ENCODE assay signal across 8 mouse cellular contexts in the genomic region with DNA sequence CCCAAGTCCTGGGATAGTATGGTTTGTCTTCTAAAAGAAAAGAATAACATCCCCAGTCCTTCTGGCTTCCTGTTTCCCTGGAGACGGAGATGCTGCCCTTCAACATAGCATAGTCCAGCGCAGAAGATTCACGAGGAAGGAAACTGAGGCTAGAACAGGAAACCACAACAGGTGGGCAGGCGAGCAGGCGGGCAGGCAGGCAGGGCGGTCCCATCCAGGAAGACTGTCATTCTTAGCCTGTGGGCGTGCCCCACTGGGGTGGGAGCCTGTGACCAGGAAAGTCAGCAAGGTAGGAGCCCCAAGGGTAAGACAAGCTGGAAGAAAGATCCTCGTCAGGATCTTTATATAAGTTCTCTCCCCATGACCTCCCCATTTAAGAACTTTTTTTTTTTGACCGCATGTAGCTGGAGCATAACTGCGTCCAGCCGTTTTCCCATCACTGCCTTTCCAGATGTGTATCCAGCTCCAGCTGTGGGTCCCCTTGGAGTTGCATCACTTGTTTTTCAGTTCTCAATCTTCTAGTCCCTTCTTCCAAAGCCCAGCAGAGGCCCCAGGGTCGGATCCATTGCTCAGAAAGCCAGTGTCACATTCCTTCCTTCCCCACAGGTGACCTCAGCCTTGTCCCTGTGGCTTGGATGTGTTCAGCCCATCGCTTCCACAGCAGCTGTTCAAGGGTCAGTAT. TPM values are rescaled to one million over a fixed set of nuclear protein-coding genes. Genes with fewer than 3 reads are reported as not detected.
DNase-seq lines count a peak whose midpoint lies in the region; ATAC-seq and TF ChIP-seq lines count a peak whose summit lies in the region.

No protein-coding gene starts in this region.

- no peaks in the 10 kb centered on the region for H3K9me3 ChIP-seq in embryonic facial prominence, embryonic 14.5 days (ENCODE audit: control insufficient read depth, low read length)
- H3K9me3 ChIP-seq in limb, embryonic 15.5 days = no peaks in the 10 kb centered on the region

- peak overlapping the region; percentile 70 for H3K27ac ChIP-seq in embryonic facial prominence, embryonic 14.5 days (replicated peaks; ENCODE audit: low read depth, low read length)
- peak overlapping the region; percentile 69 for H3K27ac ChIP-seq in limb, embryonic 15.5 days
- no peak overlapping the region for H3K27ac ChIP-seq in thymus, adult 2 months (ENCODE audit: control insufficient read depth, insufficient read depth, low read length)
- no peak overlapping the region for H3K27ac ChIP-seq in layer of hippocampus, adult 2 months

- peaks cover 27% of the 10 kb centered on the region for H3K36me3 ChIP-seq in embryonic facial prominence, embryonic 14.5 days (ENCODE audit: control insufficient read depth, insufficient read depth, low read length)
- peaks cover 26% of the 10 kb centered on the region for H3K36me3 ChIP-seq in limb, embryonic 15.5 days
- no peaks in the 10 kb centered on the region; the same call in 1 of the 2 replicates for H3K36me3 ChIP-seq in thymus, adult 2 months (ENCODE audit: control insufficient read depth, insufficient read depth, low read length)

- H3K9ac ChIP-seq in embryonic facial prominence, embryonic 14.5 days (ENCODE audit: low read depth, low read length) = no peak overlapping the region
- no peak overlapping the region for H3K9ac ChIP-seq in limb, embryonic 15.5 days

- no peaks in the 10 kb centered on the region for H3K27me3 ChIP-seq in embryonic facial prominence, embryonic 14.5 days (replicated peaks; ENCODE audit: control insufficient read depth, insufficient read depth, low read length)
- no peaks in the 10 kb centered on the region for H3K27me3 ChIP-seq in limb, embryonic 15.5 days
- H3K27me3 ChIP-seq in thymus, adult 2 months (ENCODE audit: control insufficient read depth, insufficient read depth, low read length) = no peaks in the 10 kb centered on the region

- H3K4me2 ChIP-seq in embryonic facial prominence, embryonic 14.5 days (ENCODE audit: low read depth, low read length) = no peak overlapping the region
- H3K4me2 ChIP-seq in limb, embryonic 15.5 days = 0 out of 2 replicates have a peak overlapping the region, but pooled peaks have one; percentile 7

- no peak overlapping the region for H3K4me3 ChIP-seq in lung, adult 2 months (replicated peaks; ENCODE audit: extremely low read depth, low read depth, low read length)
- H3K4me3 ChIP-seq in embryonic facial prominence, embryonic 14.5 days (ENCODE audit: low read depth, low read length) = no peak overlapping the region
- H3K4me3 ChIP-seq in limb, embryonic 15.5 days = no peak overlapping the region
- H3K4me3 ChIP-seq in thymus, adult 2 months (ENCODE audit: control insufficient read depth, insufficient read depth, low read length) = no peak overlapping the region
- H3K4me3 ChIP-seq in layer of hippocampus, adult 2 months = no peak overlapping the region

- 30% methylated on average over 13 of the region's 13 CpGs for WGBS in lung, adult 2 months
- 37% methylated on average over 13 of the region's 13 CpGs for WGBS in embryonic facial prominence, embryonic 14.5 days
- WGBS in limb, embryonic 15.5 days = 40% methylated on average over 13 of the region's 13 CpGs
- 4% methylated on average over 13 of the region's 13 CpGs for WGBS in thymus, adult 2 months

- no peak for TF ChIP-seq CTCF in lung, adult 2 months (IDR thresholded peaks at IDR 0.05; ENCODE audit: insufficient read depth, low read length)
- TF ChIP-seq CTCF in thymus, adult 2 months (IDR thresholded peaks at IDR 0.05; ENCODE audit: borderline replicate concordance, control insufficient read depth, extremely low read depth, insufficient read depth, low read length, poor library complexity) = no peak
- no peak for TF ChIP-seq CTCF in layer of hippocampus, adult 2 months (conservative IDR thresholded peaks at IDR 0.05)

- DNase-seq in lung, adult 18-20 months = peak; percentile 37 to 53
- no peak for DNase-seq in lung, adult 2 months
- peak; percentile 60 for DNase-seq in embryonic facial prominence, embryonic 14.5 days (ENCODE audit: low spot score)
- DNase-seq in thymus, adult 2 months = peak; percentile 72
- DNase-seq in adrenal gland, adult 2 months = no peak
- DNase-seq in layer of hippocampus, adult 18-20 months (ENCODE audit: low spot score in 2 of 2) = no peak
- no peak for DNase-seq in layer of hippocampus, adult 2 months (ENCODE audit: low spot score in 2 of 2)

- peak; percentile 20; the same call in 1 of the 2 replicates for ATAC-seq in embryonic facial prominence, embryonic 14.5 days (ENCODE audit: low read depth)
- no peak for ATAC-seq in limb, embryonic 15.5 days (ENCODE audit: insufficient number of reproducible peaks, low FRiP score, low TSS enrichment, low read depth)

- no peak for TF ChIP-seq POLR2A in lung, adult 2 months (IDR thresholded peaks at IDR 0.05; ENCODE audit: borderline replicate concordance, extremely low read depth, low read depth, low read length)
- TF ChIP-seq POLR2A in thymus, adult 2 months (IDR thresholded peaks at IDR 0.05; ENCODE audit: control insufficient read depth, extremely low read depth, insufficient read depth, low read length, poor library complexity) = no peak

- H3K4me1 ChIP-seq in lung, adult 2 months (ENCODE audit: control insufficient read depth, insufficient read depth, low read length) = peaks cover 8% of the 10 kb centered on the region
- peaks cover 32% of the 10 kb centered on the region for H3K4me1 ChIP-seq in embryonic facial prominence, embryonic 14.5 days (ENCODE audit: control insufficient read depth, insufficient read depth, low read length)
- H3K4me1 ChIP-seq in limb, embryonic 15.5 days = peaks cover 38% of the 10 kb centered on the region
- H3K4me1 ChIP-seq in thymus, adult 2 months (replicated peaks; ENCODE audit: control insufficient read depth, insufficient read depth, low read length) = peaks cover 55% of the 10 kb centered on the region

RNA-seq across cellular contexts. Expression of a gene that starts 13.0 kb away (rescaled TPM):
- polyA plus RNA-seq in lung, adult 2 months (2012; rRNA removed) = 46.8 and 47.3 TPM in 2 replicates
- 1.8 and 3.0 TPM in 2 replicates for polyA plus RNA-seq in embryonic facial prominence, embryonic 14.5 days (2014; fragmentation: Nextera tagmentation; extraction: Ambion mirVana)
- polyA plus RNA-seq in limb, embryonic 15.5 days (2015; fragmentation: Nextera tagmentation; extraction: Ambion mirVana) = 6.5 and 8.0 TPM in 2 replicates
- 22.7 and 24.5 TPM in 2 replicates for polyA plus RNA-seq in thymus, adult 2 months (2012; rRNA removed)
- 10 to 100 TPM; 23.1 to 35.5 TPM for total RNA-seq in adrenal gland, adult 2 months (2021)
- polyA plus RNA-seq in adrenal gland, adult 2 months (2012; rRNA removed) = 21.5 and 29.9 TPM in 2 replicates
- total RNA-seq in layer of hippocampus, adult 18-20 months (2021) = 1 to 10 TPM in 1 of 2 experiments, under 1 TPM in 1; 0.92 to 1.3 TPM
- 1 to 10 TPM in 1 of 2 experiments, under 1 TPM in 1; 0.74 to 1.1 TPM for total RNA-seq in layer of hippocampus, adult 2 months (2021)

RNA-seq across cellular contexts. Expression of a gene that starts 35.9 kb away (rescaled TPM):
- 56.5 and 70.8 TPM in 2 replicates for polyA plus RNA-seq in lung, adult 2 months (2012; rRNA removed)
- 82.1 and 85.6 TPM in 2 replicates for polyA plus RNA-seq in embryonic facial prominence, embryonic 14.5 days (2014; fragmentation: Nextera tagmentation; extraction: Ambion mirVana)
- polyA plus RNA-seq in limb, embryonic 15.5 days (2015; fragmentation: Nextera tagmentation; extraction: Ambion mirVana) = 84.1 and 95.5 TPM in 2 replicates
- polyA plus RNA-seq in thymus, adult 2 months (2012; rRNA removed) = 46.0 and 61.3 TPM in 2 replicates
- total RNA-seq in adrenal gland, adult 2 months (2021) = 100 to 1,000 TPM; 146 to 151 TPM
- 49.7 and 54.1 TPM in 2 replicates for polyA plus RNA-seq in adrenal gland, adult 2 months (2012; rRNA removed)
- total RNA-seq in layer of hippocampus, adult 18-20 months (2021) = 10 to 100 TPM; 84.9 to 94.4 TPM
- total RNA-seq in layer of hippocampus, adult 2 months (2021) = 10 to 100 TPM; 78.9 to 81.5 TPM

RNA-seq across cellular contexts. Expression of a gene that starts 40.5 kb away (rescaled TPM):
- 18.7 and 20.7 TPM in 2 replicates for polyA plus RNA-seq in lung, adult 2 months (2012; rRNA removed)
- 108 and 117 TPM in 2 replicates for polyA plus RNA-seq in embryonic facial prominence, embryonic 14.5 days (2014; fragmentation: Nextera tagmentation; extraction: Ambion mirVana)
- 130 and 132 TPM in 2 replicates for polyA plus RNA-seq in limb, embryonic 15.5 days (2015; fragmentation: Nextera tagmentation; extraction: Ambion mirVana)
- polyA plus RNA-seq in thymus, adult 2 months (2012; rRNA removed) = 57.1 and 65.9 TPM in 2 replicates
- total RNA-seq in adrenal gland, adult 2 months (2021) = 10 to 100 TPM; 19.7 to 28.0 TPM
- 24.6 and 26.2 TPM in 2 replicates for polyA plus RNA-seq in adrenal gland, adult 2 months (2012; rRNA removed)
- total RNA-seq in layer of hippocampus, adult 18-20 months (2021) = 10 to 100 TPM; 16.2 to 18.4 TPM
- total RNA-seq in layer of hippocampus, adult 2 months (2021) = 10 to 100 TPM; 14.8 to 16.2 TPM

RNA-seq across cellular contexts. Expression of a gene that starts 43.2 kb away (rescaled TPM):
- polyA plus RNA-seq in lung, adult 2 months (2012; rRNA removed) = 413 and 456 TPM in 2 replicates
- polyA plus RNA-seq in embryonic facial prominence, embryonic 14.5 days (2014; fragmentation: Nextera tagmentation; extraction: Ambion mirVana) = 396 and 441 TPM in 2 replicates
- polyA plus RNA-seq in limb, embryonic 15.5 days (2015; fragmentation: Nextera tagmentation; extraction: Ambion mirVana) = 267 and 334 TPM in 2 replicates
- polyA plus RNA-seq in thymus, adult 2 months (2012; rRNA removed) = 332 and 354 TPM in 2 replicates
- 100 to 1,000 TPM; 220 to 280 TPM for total RNA-seq in adrenal gland, adult 2 months (2021)
- 331 and 392 TPM in 2 replicates for polyA plus RNA-seq in adrenal gland, adult 2 months (2012; rRNA removed)
- 100 to 1,000 TPM; 644 to 648 TPM for total RNA-seq in layer of hippocampus, adult 18-20 months (2021)
- 100 to 1,000 TPM; 587 to 618 TPM for total RNA-seq in layer of hippocampus, adult 2 months (2021)

RNA-seq across cellular contexts. Expression of a gene that starts 56.2 kb away (rescaled TPM):
- 44.3 and 53.7 TPM in 2 replicates for polyA plus RNA-seq in lung, adult 2 months (2012; rRNA removed)
- 10.5 and 12.7 TPM in 2 replicates for polyA plus RNA-seq in embryonic facial prominence, embryonic 14.5 days (2014; fragmentation: Nextera tagmentation; extraction: Ambion mirVana)
- polyA plus RNA-seq in limb, embryonic 15.5 days (2015; fragmentation: Nextera tagmentation; extraction: Ambion mirVana) = 8.5 and 9.7 TPM in 2 replicates
- 40.0 and 56.0 TPM in 2 replicates for polyA plus RNA-seq in thymus, adult 2 months (2012; rRNA removed)
- total RNA-seq in adrenal gland, adult 2 months (2021) = 1 to 10 TPM; 2.6 to 3.4 TPM
- 10.0 and 17.2 TPM in 2 replicates for polyA plus RNA-seq in adrenal gland, adult 2 months (2012; rRNA removed)
- total RNA-seq in layer of hippocampus, adult 18-20 months (2021) = 1 to 10 TPM; 4.4 to 5.8 TPM
- 1 to 10 TPM; 3.8 to 4.4 TPM for total RNA-seq in layer of hippocampus, adult 2 months (2021)

Comparison
In these comparisons a context has a peak if more than half of its experiments do, and no peak if none do; other contexts are left out.
1. DNase-seq: peak in lung, adult 18-20 months (2 of 2), embryonic facial prominence, embryonic 14.5 days (single experiment) and thymus, adult 2 months (single experiment); none in lung, adult 2 months (single experiment), adrenal gland, adult 2 months (single experiment), layer of hippocampus, adult 18-20 months (0 of 2) and layer of hippocampus, adult 2 months (0 of 2).
2. H3K27ac ChIP-seq: peak in embryonic facial prominence, embryonic 14.5 days (single experiment) and limb, embryonic 15.5 days (single experiment); none in thymus, adult 2 months (single experiment) and layer of hippocampus, adult 2 months (single experiment).